Mouse (Mus musculus) MEL-GATA-1-ER (cell line): ENCODE measurements around the gene Gas6.
A peak's percentile ranks its signal among the peaks of the same experiment; 100 is the strongest.

Source experiments
- DNase-seq: peaks from one replicate; pipeline ENCODE4 v3.0.0-alpha.2; 2012; ENCODE audit warnings: low read depth; ENCODE audit errors: extremely low read depth

Gas6 gene

DNA sequence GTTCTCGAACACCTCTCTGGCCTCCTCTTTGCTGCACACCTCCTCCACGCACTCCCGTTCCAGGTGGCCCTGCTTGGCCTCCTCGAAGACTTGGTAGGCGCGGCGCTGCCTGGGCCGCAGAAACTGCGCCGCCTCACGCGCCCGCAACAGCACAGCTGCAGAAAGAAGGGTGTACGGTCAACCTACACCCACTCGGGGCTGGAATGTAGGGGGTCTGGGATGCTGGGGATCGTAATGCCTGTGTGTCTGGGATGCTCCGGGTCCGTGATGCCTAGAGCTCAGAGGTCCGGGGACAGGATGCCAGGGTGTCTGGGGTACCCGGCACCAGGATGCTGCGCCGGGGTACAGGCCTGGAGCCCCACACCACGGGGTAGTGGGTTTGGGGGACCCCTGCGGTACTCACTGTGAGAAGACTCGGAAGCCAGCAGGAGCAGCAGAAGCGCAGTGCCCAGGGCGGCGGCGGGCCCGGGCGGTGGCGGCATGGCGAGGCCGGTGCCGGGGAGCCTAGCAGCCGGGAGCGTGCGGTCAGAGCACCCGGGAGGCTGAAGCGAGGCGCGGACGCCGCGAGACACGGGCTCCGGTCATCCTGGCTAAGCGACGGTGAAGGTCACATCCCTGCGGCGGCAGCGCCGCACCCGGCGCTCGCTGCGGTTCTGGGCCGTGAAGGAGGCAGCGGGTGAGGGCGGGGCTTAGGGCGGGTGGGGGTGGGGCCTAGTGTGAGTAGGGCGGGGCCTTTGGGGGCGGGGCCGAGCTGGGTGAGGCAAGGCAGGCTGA lies at the start of gene Gas6:
Gene Gas6, minus strand, starts transcription at position 633 of the 774 bp plus-strand sequence.
- DNase-seq, result no peak

DNA sequence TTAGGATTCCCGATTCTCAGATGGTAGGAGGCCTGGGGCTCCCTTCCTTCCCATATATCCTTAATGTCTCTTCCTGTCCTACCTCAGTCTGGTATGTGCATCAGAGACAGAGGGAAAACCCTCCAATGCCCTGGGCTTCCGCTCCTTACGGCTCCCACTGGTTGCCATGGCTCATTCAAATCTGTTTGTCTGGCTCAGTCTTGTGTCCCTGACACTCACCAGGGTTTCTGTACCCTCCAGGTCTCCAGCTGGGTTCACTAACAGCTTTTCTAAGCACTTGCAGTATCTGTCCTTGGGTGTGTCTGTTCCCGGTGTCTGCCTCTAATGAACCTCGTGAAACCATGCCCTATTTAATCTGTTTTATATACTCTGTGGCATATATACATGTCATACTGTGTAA lies 47.2 kb upstream of the Gas6 start:
- no peak for DNase-seq

DNA sequence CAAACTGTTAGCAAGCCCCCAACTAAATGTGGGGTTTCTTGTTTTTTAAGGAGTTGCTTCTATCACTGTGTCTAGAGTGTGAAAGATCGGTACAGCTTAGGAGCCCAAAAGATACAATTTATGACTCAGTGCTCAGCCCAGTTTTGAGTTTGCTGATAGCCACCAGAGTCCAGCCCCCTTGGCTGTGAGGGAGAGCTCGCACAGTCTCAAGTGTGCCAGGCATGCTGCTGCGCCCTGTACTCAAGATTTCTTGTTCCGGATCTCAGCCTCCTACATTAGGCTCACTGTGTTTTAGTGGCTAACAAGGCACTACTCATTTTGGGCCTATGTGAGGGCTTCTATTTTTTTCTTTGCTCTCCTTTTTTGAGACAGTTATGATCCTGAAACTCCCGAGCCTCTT lies 45.8 kb upstream of the Gas6 start:
- DNase-seq, result no peak

DNA sequence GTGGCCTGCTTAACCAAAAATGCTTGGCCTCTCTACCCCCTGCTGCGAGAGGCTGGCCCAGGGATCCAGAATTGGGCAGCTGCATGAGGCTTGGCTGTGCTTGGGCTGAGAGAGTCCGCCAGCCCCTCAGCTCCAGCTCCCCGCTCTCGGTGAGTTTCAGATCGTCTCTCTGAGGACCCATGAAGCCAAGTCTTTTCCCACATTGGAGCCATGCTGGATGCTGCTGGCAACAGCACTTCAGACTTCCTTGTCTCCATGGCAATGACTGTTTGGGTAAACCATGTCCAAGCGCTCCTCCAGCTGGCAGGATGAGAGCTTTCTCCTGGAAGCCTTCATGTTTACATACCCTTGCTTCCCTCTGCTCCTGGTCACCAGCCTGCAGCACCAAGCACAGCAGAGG lies 44.5 kb upstream of the Gas6 start:
- DNase-seq, result no peak

DNA sequence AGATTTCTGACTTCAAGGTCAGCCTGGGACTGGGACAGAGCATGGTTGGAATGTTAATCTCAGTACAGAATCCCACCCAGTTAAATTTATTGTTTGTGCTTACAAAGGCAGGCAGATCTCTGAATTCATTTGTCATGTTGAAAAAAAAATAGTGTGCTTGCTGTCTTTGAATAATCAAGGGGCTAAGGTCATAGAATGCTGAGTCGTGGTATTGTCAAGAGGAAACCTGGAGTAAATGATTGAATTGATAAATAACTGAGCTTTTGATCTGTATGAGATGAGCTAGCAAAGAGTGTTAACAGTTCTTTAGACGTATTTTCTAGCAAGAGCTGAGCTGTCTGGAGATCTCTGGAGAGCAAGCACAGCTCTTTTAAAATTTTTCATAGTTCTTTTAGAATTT lies 42.8 kb upstream of the Gas6 start:
- DNase-seq, result no peak

DNA sequence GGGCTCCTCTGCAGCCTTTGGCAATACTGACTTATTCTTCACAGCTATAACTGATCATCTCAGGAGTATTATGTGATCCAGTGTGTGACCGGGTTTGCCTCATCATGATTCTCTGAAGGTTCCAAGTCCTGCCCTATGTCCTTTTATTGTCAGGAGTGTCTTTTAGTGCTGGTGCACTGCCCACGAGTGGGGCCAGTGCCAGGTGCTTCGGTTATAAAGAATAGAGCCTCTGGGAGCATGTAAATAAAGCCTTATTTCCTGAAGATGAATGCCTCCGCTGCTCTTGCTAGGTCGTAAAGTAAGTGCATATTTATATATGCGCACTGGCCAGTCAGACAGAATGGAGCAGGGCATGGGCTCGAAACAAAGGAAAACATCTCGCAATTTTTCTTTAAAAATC lies 38.8 kb upstream of the Gas6 start:
- no peak for DNase-seq

DNA sequence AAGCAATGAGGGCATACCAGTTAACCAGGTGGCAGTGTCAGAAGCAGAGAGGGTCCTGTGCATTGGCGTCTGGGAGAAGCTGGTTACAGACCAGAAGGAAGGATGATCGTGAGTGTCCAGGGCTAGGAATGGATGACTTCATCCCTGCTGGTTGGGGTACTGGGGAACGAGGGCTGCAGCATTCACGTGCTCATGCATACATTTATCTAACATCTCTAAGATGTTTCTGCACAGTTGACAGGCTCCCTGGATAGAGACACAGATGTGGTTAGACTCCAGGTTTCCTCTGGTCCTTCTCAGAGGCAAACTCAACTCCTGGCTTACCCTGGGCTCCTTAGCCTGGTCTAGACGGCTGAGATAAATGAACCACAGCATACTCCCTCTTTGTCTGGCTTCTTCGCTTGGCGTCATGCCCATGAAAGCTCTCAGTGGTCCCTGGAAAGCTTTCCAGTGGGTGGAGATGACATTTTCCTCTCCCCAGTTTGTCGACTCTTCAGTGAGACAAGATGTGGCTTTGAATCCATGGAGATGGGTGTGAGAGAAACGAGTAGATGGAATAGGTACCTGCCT lies 37.4 kb upstream of the Gas6 start:
- no peak for DNase-seq

DNA sequence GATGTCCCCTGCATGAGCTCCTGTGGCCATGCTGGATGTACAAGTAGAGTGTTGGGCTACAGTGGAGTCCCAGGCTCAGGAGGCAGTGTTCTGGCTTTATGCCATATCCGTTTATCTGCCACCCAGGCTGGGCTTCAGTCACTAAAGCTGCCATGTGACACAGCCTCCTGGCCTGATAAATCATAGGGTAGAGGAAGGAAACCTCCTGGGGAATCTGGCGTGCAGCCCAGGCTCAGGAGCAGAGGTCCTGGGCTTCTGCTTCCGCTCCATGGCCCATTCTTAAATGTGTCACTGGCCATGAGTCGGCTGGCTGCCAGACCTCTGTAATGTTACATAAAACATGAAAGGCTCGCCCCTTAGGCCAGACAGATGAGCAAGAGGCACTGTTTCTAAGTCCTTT lies 36.7 kb upstream of the Gas6 start:
- DNase-seq, result peak; percentile 97

DNA sequence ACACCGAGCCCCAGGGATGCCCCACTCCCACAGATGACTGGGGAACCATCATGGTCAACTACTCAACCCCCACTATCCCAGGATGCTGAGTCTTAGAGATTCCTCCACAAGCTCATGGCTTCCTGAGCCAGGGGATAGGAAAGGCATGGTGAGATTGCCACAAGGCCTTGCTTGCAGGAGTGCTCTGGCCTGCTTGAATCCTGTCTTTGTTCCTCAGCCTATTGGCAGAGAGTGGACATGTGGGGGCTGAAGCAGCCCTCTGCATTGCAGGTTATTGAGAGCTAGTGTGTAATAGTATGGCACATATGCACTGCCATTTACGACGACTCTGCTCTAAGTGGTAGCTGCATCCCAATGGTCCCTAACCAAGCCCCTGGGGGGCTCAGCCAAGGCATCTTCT lies 36.1 kb upstream of the Gas6 start:
- no peak for DNase-seq

DNA sequence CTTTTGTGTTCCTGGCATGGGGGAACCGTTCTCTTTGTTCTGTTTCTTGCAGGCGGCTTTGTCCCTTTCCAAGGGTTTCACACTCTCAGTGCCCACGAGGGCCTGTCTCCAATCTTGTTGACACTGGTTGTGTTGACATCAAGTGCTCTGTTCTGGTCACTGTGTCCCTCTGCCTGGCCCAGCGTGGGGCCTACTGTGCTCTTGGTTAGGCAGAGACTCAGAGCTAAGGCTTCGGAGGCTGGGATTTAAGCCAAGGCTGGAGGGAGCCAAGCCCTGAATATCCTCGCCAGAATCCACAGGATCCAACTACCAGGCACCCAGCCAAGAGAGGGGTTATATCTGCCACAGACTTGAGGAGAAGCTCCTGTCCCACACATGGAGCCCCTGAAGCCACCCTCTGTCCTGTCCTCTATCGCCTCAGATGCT lies 35.6 kb upstream of the Gas6 start:
- DNase-seq, result no peak

DNA sequence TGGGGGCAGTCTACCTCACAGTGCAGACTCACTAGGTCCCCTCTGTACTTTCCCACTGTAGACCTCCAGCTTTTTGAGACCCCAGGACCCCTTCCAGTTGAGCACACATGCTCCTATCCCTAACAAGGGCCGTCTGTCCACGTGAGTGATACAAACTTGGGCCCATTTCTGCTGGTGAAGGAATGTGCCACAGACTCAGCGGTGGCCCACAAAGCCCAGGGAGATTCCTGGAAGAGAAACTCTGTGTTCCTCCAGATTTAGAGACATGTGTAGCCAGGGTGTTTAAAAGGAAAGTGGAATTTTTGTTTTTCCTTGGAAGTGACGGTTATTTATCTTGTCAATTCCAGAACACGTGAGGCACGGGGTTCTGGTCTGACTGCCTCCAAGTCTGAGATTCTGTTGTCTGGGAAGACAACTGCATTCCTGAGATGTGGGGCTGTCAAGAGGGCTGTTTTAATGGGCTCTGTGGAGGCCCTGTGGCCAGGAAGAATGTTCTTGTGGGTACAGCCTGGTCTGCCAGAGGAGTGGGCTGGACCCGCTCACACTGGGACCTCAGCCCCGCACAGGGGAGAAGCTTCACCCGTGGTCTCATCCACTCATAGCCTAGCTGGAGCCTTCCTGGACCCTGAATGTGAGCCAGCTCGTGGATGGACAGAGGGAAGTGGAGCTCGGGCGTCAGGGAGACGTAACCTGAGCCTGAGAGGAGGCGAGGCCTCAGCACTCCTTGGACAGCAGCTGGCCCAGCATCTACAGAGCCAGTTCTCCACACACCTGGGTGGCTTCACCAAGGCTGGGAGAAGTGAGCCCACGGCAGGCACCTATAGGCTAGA lies 34.9 kb upstream of the Gas6 start:
- DNase-seq, result no peak

DNA sequence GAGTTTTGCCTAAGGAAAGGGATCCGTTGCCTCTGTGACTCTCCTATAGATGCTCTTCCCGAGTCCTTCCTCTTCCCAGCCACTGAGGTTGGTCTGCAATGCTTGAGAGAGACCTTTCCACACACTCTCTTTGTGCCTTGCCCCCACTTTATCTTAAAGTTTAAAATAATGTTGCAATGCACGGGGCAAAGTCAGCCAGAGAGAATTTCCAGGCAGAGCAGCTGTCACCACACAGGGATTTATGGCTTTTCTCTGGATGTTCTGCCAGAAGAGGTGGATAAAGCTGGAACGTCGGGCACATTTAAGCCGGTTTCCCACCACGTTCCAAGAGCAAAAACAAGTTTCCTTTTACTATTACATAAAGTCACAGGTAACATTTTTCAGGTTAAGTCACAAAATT lies 27.1 kb upstream of the Gas6 start:
- DNase-seq, result no peak

DNA sequence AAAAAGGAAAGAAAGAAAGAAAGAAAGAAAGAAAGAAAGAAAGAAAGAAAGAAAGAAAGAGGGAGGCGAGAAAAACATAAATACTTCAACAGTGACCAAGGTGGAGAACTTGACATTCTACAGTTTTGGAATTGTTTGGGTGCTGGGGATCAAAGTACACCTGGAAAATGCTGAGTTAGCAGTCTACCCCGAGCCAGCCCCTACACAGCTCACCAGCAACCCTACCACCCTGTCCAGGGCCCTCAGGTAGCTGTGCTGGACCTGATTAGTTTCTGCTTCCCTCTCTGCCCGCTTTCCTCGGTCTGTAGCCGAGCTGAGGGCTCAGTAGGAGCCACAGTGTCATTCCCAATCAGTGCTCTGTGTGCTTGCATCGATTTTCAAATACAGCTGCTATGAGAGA lies 26.1 kb upstream of the Gas6 start:
- no peak for DNase-seq

DNA sequence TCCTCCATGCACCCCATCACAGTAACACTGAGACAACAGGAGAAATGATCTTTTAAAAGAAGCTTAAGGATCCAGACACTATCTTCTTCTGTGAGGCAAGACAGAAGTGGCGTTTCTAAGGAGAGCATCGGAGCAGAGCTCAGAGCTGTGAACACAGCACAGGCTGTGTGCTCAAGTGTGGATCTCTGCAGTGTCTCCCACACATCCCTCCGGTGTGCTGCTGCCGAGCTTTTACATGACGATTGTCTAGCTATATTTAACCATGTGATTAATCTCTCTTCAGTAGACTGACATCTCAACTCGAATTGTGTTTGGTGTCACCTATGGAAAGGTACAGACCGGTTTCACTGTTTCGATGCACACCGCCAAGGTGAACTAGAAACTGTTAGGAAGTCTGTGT lies 25.2 kb upstream of the Gas6 start:
- no peak for DNase-seq

DNA sequence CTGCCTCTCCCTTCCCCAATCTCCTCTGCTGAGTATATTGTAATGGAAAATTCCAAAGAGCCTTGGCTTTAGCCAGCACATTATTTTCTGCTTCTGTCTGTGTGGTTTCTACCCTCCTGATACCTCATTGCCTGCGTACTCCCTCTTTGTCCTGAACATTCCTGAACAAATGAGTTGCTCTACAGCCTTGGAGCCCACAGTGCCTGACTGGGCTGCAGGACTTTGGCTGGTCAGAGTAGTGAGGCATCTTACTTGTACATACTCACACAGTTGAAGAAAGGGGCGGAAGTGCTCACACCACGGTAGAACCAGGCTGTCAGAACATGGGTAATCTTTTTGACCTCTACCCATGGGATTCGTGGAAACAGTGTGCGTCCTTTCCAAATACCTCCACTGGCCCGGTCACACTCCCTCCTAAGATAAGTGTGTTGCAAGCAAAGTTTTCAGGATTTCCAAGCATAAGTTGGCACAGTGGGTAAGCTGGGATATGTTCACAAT lies 23.0 kb upstream of the Gas6 start:
- no peak for DNase-seq

DNA sequence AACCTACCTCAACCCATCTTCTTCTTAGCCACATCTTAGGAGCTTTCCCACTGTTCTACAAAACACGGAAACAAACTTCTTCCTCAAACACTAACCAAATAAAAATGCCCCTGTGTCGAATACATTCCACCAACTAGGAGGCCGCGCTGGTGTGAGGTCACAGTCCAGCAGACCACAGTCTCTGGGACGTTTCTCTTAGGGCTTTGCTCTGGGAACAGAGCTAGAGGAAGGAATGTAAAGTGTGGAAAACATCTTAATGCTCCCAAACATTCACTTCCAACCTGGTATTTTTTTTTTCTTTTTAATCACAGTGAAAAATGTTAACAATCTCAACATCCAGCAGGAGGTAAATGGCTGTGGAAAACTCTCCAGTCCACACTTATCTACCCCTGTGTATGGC lies 22.4 kb upstream of the Gas6 start:
- no peak for DNase-seq

DNA sequence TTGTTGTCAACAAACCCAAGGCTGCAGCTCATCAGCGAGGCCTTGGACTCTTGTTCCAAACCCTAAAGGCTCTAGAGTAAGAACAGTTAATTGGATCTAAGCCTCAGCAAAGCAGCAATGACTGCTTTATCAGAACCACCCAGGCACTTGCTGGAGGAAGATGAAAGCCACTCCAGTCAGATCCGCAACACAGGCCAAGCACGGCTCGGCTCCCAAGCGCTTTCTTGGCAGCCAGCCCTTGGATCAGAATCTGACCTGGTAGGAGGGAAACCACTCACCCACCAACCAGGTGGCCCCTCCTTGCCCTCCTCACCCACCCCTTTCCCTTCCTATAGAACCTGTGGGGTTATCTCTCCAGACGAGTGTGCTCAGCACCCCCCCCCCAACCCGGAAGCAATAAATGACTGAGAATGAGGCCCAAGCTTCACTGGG lies 21.7 kb upstream of the Gas6 start:
- DNase-seq, result no peak

DNA sequence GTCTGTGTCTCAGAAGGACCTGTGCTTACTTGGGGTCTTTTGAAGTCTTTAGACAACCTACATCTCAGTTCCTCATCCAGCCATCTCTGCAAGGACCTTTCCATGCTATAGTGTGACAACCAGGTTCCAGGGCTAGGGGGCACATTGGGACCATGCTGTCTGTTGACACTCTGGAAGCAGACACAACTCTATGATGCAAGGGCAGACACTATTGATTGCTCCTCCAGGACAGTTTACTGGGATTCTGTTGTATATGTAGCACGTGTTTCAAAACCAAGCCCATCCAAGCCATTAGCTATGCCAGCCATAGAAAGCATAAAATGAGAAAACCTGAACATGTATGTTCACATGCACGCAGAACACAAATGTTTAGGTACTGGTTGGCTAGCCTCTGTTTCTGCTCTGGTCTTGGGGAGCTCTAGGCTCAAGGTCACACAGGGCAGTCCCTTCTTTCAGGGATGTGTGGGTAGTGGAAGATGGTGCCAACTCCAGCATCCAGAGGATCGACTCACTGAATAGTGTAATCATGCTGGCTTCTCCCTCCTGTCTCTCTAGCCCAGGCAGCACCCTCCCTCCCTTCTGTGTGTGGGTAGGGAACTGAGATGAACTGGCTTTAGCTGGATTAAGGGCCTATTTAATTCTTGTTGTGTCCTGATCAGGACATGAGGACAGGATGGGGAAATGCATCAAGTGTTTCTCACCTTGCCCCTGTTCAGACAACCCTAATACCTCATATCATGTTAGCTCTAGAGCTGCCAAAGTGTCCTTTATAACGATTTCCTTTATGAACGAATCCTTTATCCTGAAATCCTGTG lies 19.5 kb upstream of the Gas6 start:
- DNase-seq, result no peak

DNA sequence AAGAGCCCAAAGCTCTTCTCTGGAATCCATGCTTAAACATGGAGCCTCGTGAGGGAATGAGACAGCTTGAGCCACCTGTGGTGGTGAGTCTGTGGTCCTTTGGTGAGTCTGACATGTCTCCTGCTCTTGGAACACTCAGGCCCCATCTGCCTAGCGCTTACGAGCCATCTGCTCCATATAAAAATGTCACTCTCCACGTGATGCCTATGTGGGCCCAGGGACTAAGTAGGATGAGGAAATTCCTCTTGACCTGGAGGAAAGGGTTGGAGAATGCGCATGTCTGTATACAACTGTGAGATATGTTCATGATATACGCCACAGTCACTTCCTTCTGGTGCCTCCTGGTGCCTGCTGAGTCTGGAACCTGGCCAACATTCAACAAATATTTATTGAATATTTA lies 18.4 kb upstream of the Gas6 start:
- no peak for DNase-seq

DNA sequence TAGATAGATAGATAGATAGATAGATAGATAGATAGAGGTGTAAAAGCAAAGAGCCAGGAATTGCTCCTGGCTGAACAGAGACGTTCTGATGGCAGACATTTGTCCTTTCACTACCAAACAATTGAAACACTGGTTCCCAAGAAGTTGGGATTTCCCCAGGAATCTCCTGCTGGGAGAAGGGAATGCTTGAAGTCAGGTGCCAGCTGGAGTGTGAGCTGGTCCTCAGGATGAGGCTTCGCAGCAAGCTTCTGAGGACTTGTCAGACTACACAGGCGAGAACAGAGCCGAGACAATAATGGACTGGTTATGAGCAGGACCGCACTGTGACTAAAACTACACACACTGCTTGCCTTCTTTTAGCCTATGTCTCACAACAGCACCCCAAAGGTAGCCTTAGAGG lies 17.7 kb upstream of the Gas6 start:
- DNase-seq, result no peak

DNA sequence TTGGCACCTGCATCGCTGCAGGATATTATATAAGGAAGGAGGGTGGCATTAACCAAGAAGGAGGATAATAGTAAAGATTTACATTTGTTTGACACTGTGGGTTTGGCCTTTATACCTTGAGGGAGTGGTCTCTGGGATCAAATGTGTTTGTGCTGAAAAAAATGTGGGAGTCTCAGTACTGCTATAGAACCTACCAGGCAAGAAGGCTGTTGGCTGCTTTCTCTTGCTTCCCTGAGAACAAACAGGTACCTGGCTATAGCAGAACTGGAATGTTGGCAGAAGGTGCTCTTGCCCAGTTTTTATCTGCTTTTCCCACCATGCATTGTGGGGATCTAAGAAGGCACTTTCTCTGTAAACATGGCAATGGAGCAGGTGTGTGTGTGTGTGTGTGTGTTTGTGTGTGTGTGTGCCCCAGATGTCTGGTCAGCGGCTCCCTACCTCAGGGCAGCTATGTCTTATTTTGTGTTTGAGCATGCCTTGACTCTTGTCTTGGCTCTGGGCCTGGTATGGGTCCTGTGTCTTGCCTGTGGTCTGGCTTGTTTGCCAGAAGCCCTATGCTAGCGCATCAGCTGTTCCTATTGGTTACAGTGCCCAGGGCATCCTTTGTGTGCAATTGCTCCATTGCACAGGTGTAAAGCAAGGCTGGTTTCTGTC lies 13.1 kb upstream of the Gas6 start:
- no peak for DNase-seq
